Mouse (Mus musculus): ENCODE data around the gene Gm1113. TPM values are rescaled to one million over a fixed set of nuclear protein-coding genes. Genes with fewer than 3 reads are reported as not detected.

Gene Gm1113
- polyA plus RNA-seq, 1 experiment from 2014 or later: not detected

DNA sequence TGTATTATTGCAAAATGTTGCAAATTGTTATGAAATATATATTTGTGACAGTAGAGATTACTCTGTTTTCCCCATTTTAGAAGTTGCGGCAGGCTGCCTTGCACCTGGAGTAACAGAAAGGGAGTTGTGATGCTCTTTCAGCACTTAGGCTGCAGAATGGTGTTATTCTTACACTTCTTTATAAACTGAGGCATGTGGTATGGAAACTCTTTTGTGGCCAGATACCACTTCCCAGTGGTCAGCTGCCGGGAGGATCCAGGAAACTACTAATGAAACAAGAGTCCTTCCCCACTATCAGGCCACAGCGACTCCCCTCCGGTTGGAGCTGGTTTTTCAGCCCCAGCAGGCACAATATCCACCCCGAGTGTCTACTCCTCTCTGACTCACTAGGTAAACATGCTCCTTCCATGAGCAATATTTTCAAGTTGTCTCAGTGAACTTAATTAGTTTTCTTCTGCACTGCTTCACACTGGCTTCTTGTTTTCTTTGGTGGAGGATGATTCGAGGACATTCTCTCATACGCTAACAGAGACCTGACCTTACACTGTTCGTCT is 50.7 kb downstream of the Gm1113 start:
- no peak overlapping the region for H3K4me2 ChIP-seq (replicated peaks)
- no peak for ATAC-seq (ENCODE audit: insufficient number of reproducible peaks, insufficient read depth, low FRiP score, low TSS enrichment)
- H3K9ac ChIP-seq: no peak overlapping the region
- H3K4me3 ChIP-seq: no peak overlapping the region
- H3K27ac ChIP-seq: no peak overlapping the region
- H3K27me3 ChIP-seq: no peaks in the 10 kb centered on the region
- no peaks in the 10 kb centered on the region for H3K4me1 ChIP-seq
- H3K9me3 ChIP-seq: no peaks in the 10 kb centered on the region
- 69% methylated on average over 8 of the region's 8 CpGs for WGBS
- H3K36me3 ChIP-seq: peaks cover 48% of the 10 kb centered on the region

GRCm38 (mm10) chr9:35459594-35459993 is 58.5 kb downstream of the Gm1113 start:
- no peaks in the 10 kb centered on the region for H3K4me1 ChIP-seq
- no peak overlapping the region for H3K4me3 ChIP-seq
- no peak overlapping the region for H3K4me2 ChIP-seq (replicated peaks)
- no peak overlapping the region for H3K27ac ChIP-seq
- WGBS: 88% methylated on average over 8 of the region's 8 CpGs
- no peak for ATAC-seq (ENCODE audit: insufficient number of reproducible peaks, insufficient read depth, low FRiP score, low TSS enrichment)
- H3K27me3 ChIP-seq: no peaks in the 10 kb centered on the region
- H3K9ac ChIP-seq: no peak overlapping the region
- H3K36me3 ChIP-seq: peaks cover 60% of the 10 kb centered on the region
- no peaks in the 10 kb centered on the region for H3K9me3 ChIP-seq

Other genes starting within 250 kb of the Gm1113 start
- gene Cdon, start 97.1 kb downstream of the Gm1113 start, polyA plus RNA-seq (2016; fragmentation: Nextera tagmentation; extraction: Ambion mirVana): 18.3 and 20.8 TPM in 2 replicates
- 6.2 and 6.4 TPM in 2 replicates for gene Ddx25, start 40.3 kb upstream of the Gm1113 start, polyA plus RNA-seq (2016; fragmentation: Nextera tagmentation; extraction: Ambion mirVana)
- gene Pus3, start 40.3 kb upstream of the Gm1113 start, polyA plus RNA-seq (2016; fragmentation: Nextera tagmentation; extraction: Ambion mirVana): 20.9 and 21.4 TPM in 2 replicates
- 1.2 and 1.3 TPM in 2 replicates for gene Pate2, start 52.0 kb upstream of the Gm1113 start, polyA plus RNA-seq (2016; fragmentation: Nextera tagmentation; extraction: Ambion mirVana)
- gene Hyls1, start 52.1 kb upstream of the Gm1113 start, polyA plus RNA-seq (2016; fragmentation: Nextera tagmentation; extraction: Ambion mirVana): 20.3 and 23.6 TPM in 2 replicates
- gene Pate4, start 93.7 kb upstream of the Gm1113 start, polyA plus RNA-seq (2016; fragmentation: Nextera tagmentation; extraction: Ambion mirVana): not detected in 2 replicates
- gene Pate3, start 129.9 kb upstream of the Gm1113 start, polyA plus RNA-seq (2016; fragmentation: Nextera tagmentation; extraction: Ambion mirVana): not detected in 2 replicates
- not detected in 2 replicates for gene Pate1, start 169.1 kb upstream of the Gm1113 start, polyA plus RNA-seq (2016; fragmentation: Nextera tagmentation; extraction: Ambion mirVana)
- not detected in 2 replicates for gene Gm17677, start 222.8 kb upstream of the Gm1113 start, polyA plus RNA-seq (2016; fragmentation: Nextera tagmentation; extraction: Ambion mirVana)

Measured in embryonic facial prominence, embryonic 12.5 days (tissue).